Mouse (Mus musculus) lung, adult 18-20 months (tissue): ENCODE measurements at regions not wholly inside any gene's neighbourhood (a gene's known extent, or its start where the extent isn't known, plus 50 kb on each side); places are given as distances from the start of the nearest gene placed in this dataset.

Experiments
- DNase-seq, 2 experiments: peaks; one replicate each; pipeline ENCODE4 v3.0.0; 2022; ENCODE audit warnings: mixed read lengths in 2 of 2

- no peak for DNase-seq
These were observed 53.3 kb downstream of the Fos start for GRCm38 (mm10) chr12:85527011-85527410.

- DNase-seq, result peak in 1 of 2 experiments; percentile 27
These were observed 57.9 kb downstream of the Fos start for GRCm38 (mm10) chr12:85531638-85532037.

DNA sequence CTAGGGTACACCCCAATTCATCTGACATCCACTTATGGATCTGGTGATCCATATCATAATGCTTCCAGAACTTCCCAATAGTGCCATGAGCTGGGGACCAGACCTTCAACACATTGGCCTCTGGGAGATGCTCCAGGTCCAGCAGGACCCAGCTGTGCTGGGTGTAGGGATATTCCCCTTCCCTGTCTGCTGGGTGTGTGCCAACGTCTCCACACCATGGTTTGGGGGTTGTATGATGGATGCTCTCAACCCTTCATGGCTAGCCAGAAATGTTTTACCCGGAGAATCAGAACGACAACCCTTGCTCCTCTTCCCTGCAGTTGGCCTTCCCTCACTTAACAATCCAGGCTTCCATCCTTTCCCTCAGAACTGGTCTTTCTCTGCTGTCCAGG lies 58.5 kb downstream of the Fos start:
- no peak for DNase-seq

GRCm38 (mm10) chr12:85532613-85533460 lies 59.1 kb downstream of the Fos start:
- DNase-seq, result peak; percentile 86 to 93

GRCm38 (mm10) chr12:85533603-85534002 lies 59.9 kb downstream of the Fos start:
- DNase-seq, result peak in 1 of 2 experiments; percentile 27

- DNase-seq, result no peak
These were observed 59.4 kb upstream of the Jdp2 start for GRCm38 (mm10) chr12:85539423-85539822.

DNA sequence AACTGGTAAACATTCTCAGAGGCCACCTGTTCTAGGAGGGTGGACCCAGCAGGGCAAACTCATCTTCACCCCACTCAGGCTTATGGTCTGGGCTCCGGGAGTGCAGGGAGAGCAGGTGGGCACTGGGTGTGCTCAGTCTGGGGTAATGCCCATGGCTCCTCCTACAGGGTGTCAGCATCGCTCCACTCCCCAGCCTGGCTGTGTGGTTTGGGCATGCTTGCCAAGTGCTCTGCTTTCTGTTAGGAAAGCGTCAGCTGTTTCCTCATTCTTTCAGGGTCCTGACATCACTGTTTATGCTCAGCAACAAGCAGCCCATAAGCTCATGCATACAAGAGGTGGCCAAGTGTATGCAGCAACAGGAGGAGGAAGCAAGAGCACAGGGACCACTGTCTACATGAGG lies 57.7 kb upstream of the Jdp2 start:
- DNase-seq, result peak; percentile 81 to 89

- peak in 1 of 2 experiments; percentile 29 for DNase-seq
These were observed 55.9 kb upstream of the Jdp2 start for GRCm38 (mm10) chr12:85542881-85543280.

DNA sequence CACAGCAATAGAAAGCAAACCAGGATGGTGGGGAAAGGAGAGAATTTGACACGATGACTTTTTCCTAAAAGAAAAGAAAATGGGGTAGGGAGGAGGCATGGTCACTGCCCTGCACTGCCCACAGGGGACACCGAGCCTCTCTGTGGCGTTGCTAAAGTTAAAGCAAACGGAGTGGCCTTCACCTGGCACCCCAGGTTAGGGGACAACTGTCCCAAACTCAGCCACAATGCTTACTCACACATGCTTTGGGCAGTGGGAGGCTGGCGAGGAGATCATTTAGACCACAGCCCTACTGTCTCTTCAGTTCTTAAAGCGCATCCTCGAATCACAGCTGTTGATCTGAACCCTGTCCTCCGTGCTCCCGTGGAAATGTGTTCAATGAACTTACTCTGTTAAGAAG lies 55.3 kb upstream of the Jdp2 start:
- no peak for DNase-seq

DNA sequence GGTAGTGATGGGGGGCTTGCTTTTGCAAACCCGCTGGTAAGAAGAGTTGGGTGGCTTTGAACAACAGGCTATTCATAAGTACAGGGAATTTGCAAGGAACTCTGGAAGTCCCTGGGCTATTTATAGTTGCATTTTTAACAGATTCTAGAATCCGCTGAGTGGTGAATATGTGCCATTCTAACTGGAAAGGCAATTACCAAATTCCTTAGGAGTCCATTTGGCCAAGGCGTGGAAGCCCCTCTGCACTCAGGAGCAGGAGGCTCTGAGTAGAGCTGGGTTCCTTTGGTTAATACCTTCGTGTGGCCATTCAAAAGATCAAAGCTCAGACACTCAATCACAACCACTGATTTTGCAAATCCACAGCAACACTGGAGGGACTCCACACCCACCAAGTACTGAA lies 54.0 kb upstream of the Jdp2 start:
- no peak for DNase-seq

GRCm38 (mm10) chr12:85545718-85546117 lies 53.1 kb upstream of the Jdp2 start:
- no peak for DNase-seq

GRCm38 (mm10) chr12:85548076-85548475 lies 50.8 kb upstream of the Jdp2 start:
- peak; percentile 13 to 27 for DNase-seq
